Mouse (Mus musculus) cortical plate, adult 2 months (tissue): ENCODE measurements at regions not wholly inside any gene's neighbourhood (a gene's known extent, or its start where the extent isn't known, plus 50 kb on each side); places are given as distances from the start of the nearest gene placed in this dataset.
A peak's percentile ranks its signal among the peaks of the same experiment; 100 is the strongest.
"Not testable (repeated sequence)": the region's sequence is repeated elsewhere in the genome, so short reads cannot be mapped to it uniquely, and the experiment has no call there.

Experiments
- H3K27ac ChIP-seq: fragments of 200-500 bp; 2 replicates; pipeline ENCODE4 v1.5.1; 2012; ENCODE audit warnings: low read length, control low read depth, inconsistent platforms; ENCODE audit not compliant: insufficient read depth
- H3K4me1 ChIP-seq: fragments of 200-500 bp; 2 replicates; pipeline ENCODE4 v1.6.1; 2011; ENCODE audit warnings: low read length; ENCODE audit not compliant: control insufficient read depth, insufficient read depth
- H3K4me3 ChIP-seq: fragments of 200-500 bp; 2 replicates; pipeline ENCODE4 v1.5.1; 2011; ENCODE audit warnings: mild to moderate bottlenecking, low read length, control low read depth; ENCODE audit not compliant: insufficient read depth
- CTCF ChIP-seq: fragments of 200-500 bp; IDR thresholded peaks from 2 replicates; pipeline ENCODE4 v1.5.1; 2011; ENCODE audit warnings: mild to moderate bottlenecking, control low read depth, low read length; ENCODE audit not compliant: insufficient read depth; ENCODE audit errors: extremely low read depth
- POLR2A ChIP-seq: fragments of 200-500 bp; IDR thresholded peaks from 2 replicates; pipeline ENCODE4 v1.6.1; 2011; ENCODE audit warnings: mild to moderate bottlenecking, low read length, control low read depth; ENCODE audit not compliant: insufficient read depth; ENCODE audit errors: extremely low read depth

DNA sequence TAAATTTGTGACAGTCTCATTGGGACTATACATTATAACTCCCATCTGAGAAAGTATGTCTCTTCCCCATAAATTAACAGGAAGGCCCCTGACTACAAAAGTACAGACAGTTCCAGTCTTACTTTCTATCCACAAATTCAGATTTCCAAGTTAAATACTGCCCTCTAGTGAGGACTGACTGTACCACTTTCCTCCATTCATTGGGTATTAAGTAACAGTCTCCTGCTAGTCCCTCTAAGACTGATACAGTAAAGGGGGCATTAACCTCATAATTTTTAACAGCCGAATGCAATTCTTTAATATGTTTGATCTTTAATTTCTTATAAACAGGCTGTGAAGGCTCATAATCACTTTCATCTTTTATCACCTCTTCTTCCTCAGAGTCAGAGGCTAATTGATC is 131.0 kb upstream of the Adcyap1 start:
- not testable (repeated sequence) for H3K4me3 ChIP-seq, H3K4me1 ChIP-seq, H3K27ac ChIP-seq

DNA sequence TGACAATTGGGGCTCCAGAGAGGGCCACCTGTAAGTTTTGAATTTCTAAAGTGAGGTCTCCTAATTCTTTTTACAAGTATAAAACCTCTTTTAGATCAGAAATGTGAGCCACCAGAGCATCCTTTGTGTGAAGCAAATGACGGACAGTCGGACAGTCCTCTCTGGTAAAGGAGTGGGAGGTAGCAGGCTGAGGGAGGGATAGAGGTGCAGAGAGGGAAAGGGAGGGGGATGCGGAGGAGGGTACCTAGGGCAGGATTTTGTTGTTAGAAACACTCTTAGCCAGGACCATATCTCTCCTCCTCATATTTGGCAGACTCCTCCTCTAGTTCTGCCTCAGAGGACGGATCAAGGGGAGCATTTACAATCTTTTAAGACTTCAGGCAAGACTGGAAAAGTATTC is 130.3 kb upstream of the Adcyap1 start:
- TF ChIP-seq CTCF (no peak), POLR2A (no peak)
- Histone ChIP-seq H3K4me3 (no peak overlapping the region), H3K4me1 (no peaks in the 10 kb centered on the region), H3K27ac (no peak overlapping the region)

DNA sequence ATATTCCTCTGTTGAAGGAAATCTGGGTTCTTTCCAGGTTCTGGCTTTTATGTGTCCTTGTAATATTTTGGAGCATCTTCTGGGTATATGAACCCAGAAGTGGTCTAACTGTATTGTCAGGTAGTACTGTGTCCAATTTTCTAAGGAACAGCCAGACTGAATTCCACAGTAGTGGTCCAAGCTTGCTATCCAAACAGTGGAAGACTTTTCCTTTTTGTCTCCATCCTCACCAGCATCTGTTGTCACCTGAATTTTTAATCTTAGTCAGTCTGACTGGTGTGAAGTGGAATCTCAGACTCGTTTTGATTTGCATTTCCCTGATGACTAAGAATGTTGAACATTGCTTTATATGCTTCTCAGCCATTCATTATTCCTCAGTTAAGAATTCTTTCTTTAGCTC is 114.8 kb upstream of the Adcyap1 start:
- Histone ChIP-seq H3K27ac (no peak overlapping the region), H3K4me3 (no peak overlapping the region), H3K4me1 (no peaks in the 10 kb centered on the region)
- no peak for TF ChIP-seq CTCF
- TF ChIP-seq POLR2A: no peak

DNA sequence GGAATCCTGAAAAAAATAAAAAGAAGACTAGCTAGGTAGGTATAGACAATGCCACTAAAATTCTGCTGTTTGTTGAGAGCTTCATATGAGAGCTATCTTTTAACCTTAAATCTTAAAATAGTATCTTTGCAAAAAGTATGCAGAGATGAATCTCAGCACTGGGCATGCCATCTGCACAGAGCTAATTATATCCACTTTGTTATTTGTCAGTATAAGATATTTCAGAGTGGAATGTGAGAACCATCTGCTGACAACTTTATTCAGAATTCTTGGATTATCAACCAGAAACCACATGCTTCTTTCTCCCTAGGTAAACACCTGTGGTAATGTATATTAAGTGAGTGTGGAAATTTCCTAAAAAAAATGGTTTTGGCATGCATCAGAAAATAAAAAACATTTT is 94.3 kb upstream of the Adcyap1 start:
- no peak for TF ChIP-seq CTCF
- TF ChIP-seq POLR2A: no peak
- Histone ChIP-seq H3K4me3 (no peak overlapping the region), H3K27ac (no peak overlapping the region), H3K4me1 (peaks cover 1% of the 10 kb centered on the region; the same call in 1 of the 2 replicates)

DNA sequence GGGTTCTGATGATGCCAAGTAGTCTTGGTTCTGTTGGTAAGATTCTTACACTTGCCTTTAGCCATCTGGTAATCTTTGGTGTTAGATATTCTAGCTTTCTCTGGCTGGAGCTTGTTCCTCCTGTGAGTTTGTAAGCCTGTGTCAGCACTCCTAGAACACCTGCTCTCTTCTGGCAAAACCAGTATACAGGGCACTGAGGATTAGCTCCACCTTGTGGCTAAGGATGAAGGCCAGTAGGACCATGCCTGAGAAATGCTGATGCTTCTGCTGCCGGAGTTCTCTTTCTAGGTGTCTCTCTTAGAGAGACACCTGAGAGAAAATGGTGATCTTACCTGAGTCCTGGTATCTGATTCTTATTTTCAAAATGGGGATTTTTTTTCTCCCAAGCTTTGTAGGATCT is 58.8 kb upstream of the Adcyap1 start:
- TF ChIP-seq POLR2A: no peak
- peak; percentile 44 for TF ChIP-seq CTCF
- H3K4me1 ChIP-seq: no peaks in the 10 kb centered on the region
- no peak overlapping the region for H3K27ac ChIP-seq
- H3K4me3 ChIP-seq: no peak overlapping the region

DNA sequence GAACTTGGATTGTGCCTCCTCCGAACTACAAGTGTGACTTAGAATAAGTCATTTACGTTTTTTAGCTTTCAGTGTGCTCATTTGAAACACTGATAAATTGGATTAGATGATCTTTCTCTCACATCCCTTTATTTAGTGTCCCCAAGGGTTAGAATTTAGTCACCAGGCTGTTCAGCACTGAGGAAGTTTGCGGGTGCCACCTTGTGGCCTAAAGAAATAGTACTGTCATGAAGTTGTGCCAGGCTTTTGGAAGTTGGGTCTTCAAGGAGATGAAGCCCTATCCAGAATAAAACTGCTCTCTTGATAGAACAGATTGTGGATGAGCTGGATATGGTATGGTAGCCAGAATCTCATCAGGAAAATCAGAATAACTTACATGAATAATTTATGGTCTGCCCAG is 57.7 kb upstream of the Adcyap1 start:
- no peak overlapping the region for H3K27ac ChIP-seq

More for the DNA sequence above, 57.7 kb upstream of the Adcyap1 start:
- TF ChIP-seq POLR2A (no peak), CTCF (peak; percentile 71)
- Histone ChIP-seq H3K4me1 (no peaks in the 10 kb centered on the region), H3K4me3 (no peak overlapping the region)
